Mouse (Mus musculus) heart, embryonic 12.5 days (tissue): ENCODE results near the gene Pla2g2f. TPM values are rescaled to one million over a fixed set of nuclear protein-coding genes. Genes with fewer than 3 reads are reported as not detected.

Source experiments
- ATAC-seq: fragments of 200-750 bp; cut with Nextera tagmentation; 2 replicates; pipeline ENCODE4 v1.8.0; 2017; ENCODE audit warnings: moderate TSS enrichment, moderate library complexity; ENCODE audit not compliant: insufficient number of reproducible peaks, low FRiP score
- H3K27ac ChIP-seq: fragments of 300-500 bp; sonication (generic); 2 replicates; pipeline ENCODE4 v1.5.1; 2016; ENCODE audit warnings: mild to moderate bottlenecking, moderate library complexity; ENCODE audit not compliant: poor library complexity, severe bottlenecking
- H3K27me3 ChIP-seq: fragments of 300-500 bp; sonication (generic); replicated peaks from 2 replicates; pipeline ENCODE4 v1.6.1; 2016; ENCODE audit warnings: mild to moderate bottlenecking, moderate library complexity
- H3K36me3 ChIP-seq: fragments of 300-500 bp; sonication (generic); 2 replicates; pipeline ENCODE4 v1.6.1; 2016; ENCODE audit warnings: mild to moderate bottlenecking, moderate library complexity
- H3K4me1 ChIP-seq: fragments of 300-500 bp; sonication (generic); replicated peaks from 2 replicates; pipeline ENCODE4 v1.6.1; 2016; ENCODE audit warnings: mild to moderate bottlenecking
- H3K4me2 ChIP-seq: fragments of 300-500 bp; sonication (generic); 2 replicates; pipeline ENCODE4 v1.6.1; 2016; ENCODE audit warnings: mild to moderate bottlenecking, moderate library complexity
- H3K4me3 ChIP-seq: fragments of 300-500 bp; sonication (generic); 2 replicates; pipeline ENCODE4 v1.5.1; 2016; ENCODE audit warnings: mild to moderate bottlenecking
- H3K9ac ChIP-seq: fragments of 300-500 bp; sonication (generic); 2 replicates; pipeline ENCODE4 v1.6.1; 2016; ENCODE audit warnings: mild to moderate bottlenecking, moderate library complexity
- H3K9me3 ChIP-seq: fragments of 300-500 bp; sonication (generic); replicated peaks from 2 replicates; pipeline ENCODE4 v1.6.1; 2016; ENCODE audit warnings: mild to moderate bottlenecking, moderate library complexity
- WGBS: fragments of 180-500 bp; shearing (Covaris S2); methylation state at CpG from one replicate; pipeline ENCODE4 v1.1.7; 2016; 5-methylcytosine and 5-hydroxymethylcytosine counted together
- polyA plus RNA-seq: library from polyadenylated mRNA; unstranded; fragments of >200 nt; fragmentation: Nextera tagmentation; extraction: Ambion mirVana; gene quantifications from 2 replicates; pipeline ENCODE4 v1.2.1, GENCODE M21; 2016

The Pla2g2f gene
- polyA plus RNA-seq, 1 experiment from 2014 or later: not detected

DNA sequence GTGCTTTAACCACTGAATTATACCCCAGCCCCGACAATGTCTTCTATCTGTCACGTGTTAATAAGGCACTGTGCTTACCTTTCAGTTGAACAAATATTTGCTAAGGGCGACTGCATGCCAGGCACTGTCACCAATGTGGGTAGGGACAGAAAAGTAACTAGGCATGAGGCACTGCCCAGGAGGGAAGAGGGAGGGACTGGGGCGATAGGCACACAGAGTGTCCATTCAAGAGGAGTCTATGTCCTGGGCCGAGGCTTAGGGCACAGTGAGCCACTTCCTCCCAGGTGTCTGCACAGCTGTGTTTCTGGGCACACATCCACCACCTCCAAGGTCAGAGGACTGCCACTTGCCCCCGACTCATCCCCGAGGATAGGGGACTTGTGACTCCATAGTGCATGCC is 20.4 kb downstream of the Pla2g2f start, which contains the start of gene Ubxn10:
Gene Ubxn10, minus strand, starts transcription at position 137 of the 400 bp plus-strand sequence.
- WGBS: 61% methylated on average over 7 of the region's 7 CpGs
- ATAC-seq: no peak

DNA sequence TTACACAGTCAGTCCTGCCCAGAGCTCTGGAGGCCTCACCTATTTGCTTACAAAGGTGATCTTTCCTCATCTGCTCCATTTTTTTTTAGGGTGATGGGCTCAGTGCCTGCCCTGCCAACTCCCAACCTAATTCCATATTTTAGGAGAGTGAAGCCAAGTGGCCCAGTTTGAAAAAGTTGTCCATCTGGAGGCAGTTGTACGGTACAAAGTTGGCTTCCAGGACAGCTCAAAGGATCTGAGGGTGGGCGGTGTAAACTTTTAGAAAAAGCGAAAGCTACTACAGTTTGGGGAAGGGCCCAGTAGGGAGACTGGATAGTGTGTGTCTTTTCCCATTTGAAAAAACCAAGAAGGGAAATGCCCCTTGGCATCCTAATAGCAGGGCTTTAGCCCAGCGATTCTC is 22.6 kb downstream of the Pla2g2f start:
- Histone ChIP-seq H3K36me3 (no peaks in the 10 kb centered on the region), H3K27ac (no peak overlapping the region), H3K4me2 (no peak overlapping the region), H3K9ac (no peak overlapping the region), H3K4me1 (0 out of 2 replicates have a peak, but pooled peaks cover 2% of the 10 kb centered on the region), H3K9me3 (no peaks in the 10 kb centered on the region), H3K4me3 (no peak overlapping the region), H3K27me3 (peaks cover 8% of the 10 kb centered on the region; the same call in 1 of the 2 replicates)
- WGBS: 87% methylated on average over 4 of the region's 4 CpGs
- ATAC-seq: no peak

More for the DNA sequence above, 20.4 kb downstream of the Pla2g2f start, which contains the start of gene Ubxn10:
- H3K36me3 ChIP-seq: no peaks in the 10 kb centered on the region
- peaks cover 12% of the 10 kb centered on the region for H3K27me3 ChIP-seq
- no peak within 1 kb of the TSS for H3K9ac ChIP-seq
- H3K27ac ChIP-seq: no peak within 1 kb of the TSS
- H3K4me3 ChIP-seq: no peak within 1 kb of the TSS
- no peaks in the 10 kb centered on the region for H3K4me1 ChIP-seq
- no peaks in the 10 kb centered on the region for H3K9me3 ChIP-seq
- no peak within 1 kb of the TSS for H3K4me2 ChIP-seq

DNA sequence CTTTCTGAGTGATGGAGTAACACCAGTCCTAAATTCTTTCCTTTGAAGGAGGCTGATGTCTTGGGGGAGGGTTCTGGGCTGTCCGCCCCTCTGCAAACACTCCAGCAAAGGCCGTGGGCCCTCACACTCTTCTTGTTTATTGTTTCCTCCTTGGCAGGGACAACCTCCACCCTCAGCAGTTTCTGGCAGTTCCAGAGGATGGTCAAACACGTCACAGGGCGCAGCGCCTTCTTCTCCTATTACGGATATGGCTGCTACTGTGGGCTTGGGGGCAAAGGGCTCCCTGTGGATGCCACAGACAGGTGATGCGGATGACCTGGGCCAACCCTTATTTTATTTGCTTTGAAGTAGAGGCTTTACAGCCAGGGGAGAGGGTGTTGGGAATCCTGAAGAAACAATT is 23.3 kb downstream of the Pla2g2f start:
- Histone ChIP-seq H3K9ac (no peak overlapping the region), H3K4me3 (no peak overlapping the region), H3K4me1 (0 out of 2 replicates have a peak, but pooled peaks cover 2% of the 10 kb centered on the region), H3K27me3 (0 out of 2 replicates have a peak, but pooled peaks cover 2% of the 10 kb centered on the region), H3K27ac (no peak overlapping the region), H3K4me2 (no peak overlapping the region), H3K36me3 (no peaks in the 10 kb centered on the region), H3K9me3 (no peaks in the 10 kb centered on the region)
- WGBS: 72% methylated on average over 7 of the region's 7 CpGs
- no peak for ATAC-seq

DNA sequence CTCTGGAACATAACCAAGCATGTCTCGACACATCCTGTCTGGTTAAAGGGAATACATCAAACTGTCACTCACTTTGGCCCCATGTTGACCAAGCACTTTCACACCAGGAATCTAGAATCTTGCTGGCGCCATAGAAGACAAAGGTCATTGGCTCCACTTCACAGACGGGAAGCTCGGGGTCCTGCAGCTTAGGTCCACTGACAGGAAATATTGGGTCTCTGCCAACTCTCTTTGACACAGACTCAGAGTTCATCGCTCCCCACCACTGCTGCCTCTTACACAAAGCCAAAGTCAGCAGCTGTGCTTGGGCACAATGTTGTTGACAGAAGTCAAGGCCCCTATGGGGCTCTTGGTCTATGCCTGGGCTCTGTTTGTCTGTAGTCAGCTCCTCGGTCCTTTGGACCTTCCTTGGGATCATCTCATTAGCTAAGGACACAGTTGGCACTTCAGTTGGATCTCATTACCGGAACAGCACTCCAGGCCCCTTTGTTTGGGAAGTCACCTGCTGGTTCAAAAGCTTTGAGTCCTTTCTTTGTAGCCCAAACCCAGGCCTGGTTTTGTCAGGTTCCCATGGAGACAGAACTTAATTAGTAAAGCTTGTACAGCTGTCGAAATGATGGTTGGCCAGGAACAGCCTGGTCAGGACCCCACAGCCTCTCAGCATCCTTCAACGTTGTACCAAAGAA is 28.3 kb downstream of the Pla2g2f start:
- Histone ChIP-seq H3K36me3 (no peaks in the 10 kb centered on the region), H3K9ac (no peak overlapping the region), H3K27ac (no peak overlapping the region), H3K4me2 (no peak overlapping the region), H3K27me3 (no peaks in the 10 kb centered on the region), H3K4me3 (no peak overlapping the region), H3K4me1 (peaks cover 24% of the 10 kb centered on the region), H3K9me3 (no peaks in the 10 kb centered on the region)
- ATAC-seq: peak; percentile 79
- 43% methylated on average over 9 of the region's 9 CpGs for WGBS

DNA sequence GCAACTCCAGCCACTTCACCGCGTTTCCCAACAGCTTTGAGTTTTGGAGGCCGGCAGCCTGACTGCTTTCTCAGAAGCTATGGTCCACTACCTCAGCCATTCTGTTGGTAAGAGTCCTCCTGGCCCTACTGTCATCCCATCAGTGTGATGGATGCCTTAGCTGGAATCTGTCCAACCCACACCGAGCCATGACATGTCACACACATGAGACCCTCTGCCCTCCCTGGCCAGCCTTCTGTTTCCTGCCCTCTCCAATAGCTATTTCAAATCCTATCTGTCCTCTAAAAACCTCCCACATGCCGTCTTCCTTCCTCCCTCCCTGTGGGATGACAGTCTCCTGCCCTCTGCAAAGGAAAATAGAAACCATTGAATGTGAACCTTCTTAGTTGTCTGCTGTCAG is 31.7 kb downstream of the Pla2g2f start:
- Histone ChIP-seq H3K27ac (peak overlapping the region; percentile 62), H3K27me3 (0 out of 2 replicates have a peak, but pooled peaks cover 3% of the 10 kb centered on the region), H3K4me1 (peaks cover 38% of the 10 kb centered on the region), H3K9me3 (no peaks in the 10 kb centered on the region), H3K9ac (no peak overlapping the region), H3K4me3 (no peak overlapping the region), H3K36me3 (no peaks in the 10 kb centered on the region), H3K4me2 (no peak overlapping the region)
- 61% methylated on average over 5 of the region's 5 CpGs for WGBS
- ATAC-seq: peak; percentile 37; the same call in 1 of the 2 replicates

DNA sequence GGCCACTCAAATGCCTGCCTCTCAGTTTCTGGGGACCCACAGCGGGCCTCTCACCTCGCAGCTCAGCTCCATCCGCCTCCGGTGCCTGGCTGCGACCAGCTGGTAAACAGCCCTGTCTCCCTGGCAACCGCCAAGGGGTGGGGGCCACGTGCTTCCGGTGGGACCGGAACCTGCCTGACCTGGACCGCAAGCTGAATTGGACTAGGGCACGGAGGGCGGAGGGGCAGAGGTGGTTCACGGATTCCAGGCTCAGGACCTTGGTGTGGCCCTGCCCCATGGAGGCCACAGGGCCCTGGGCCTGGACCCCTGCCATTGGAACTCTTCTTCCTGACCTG is 32.3 kb downstream of the Pla2g2f start:
- H3K4me1 ChIP-seq: peaks cover 36% of the 10 kb centered on the region
- peak overlapping the region; percentile 61 for H3K4me2 ChIP-seq
- no peaks in the 10 kb centered on the region for H3K36me3 ChIP-seq
- no peak overlapping the region for H3K9ac ChIP-seq
- H3K27ac ChIP-seq: peak overlapping the region; percentile 62
- 0 out of 2 replicates have a peak, but pooled peaks cover 8% of the 10 kb centered on the region for H3K27me3 ChIP-seq
- peak; percentile 52; the same call in 1 of the 2 replicates for ATAC-seq
- H3K9me3 ChIP-seq: no peaks in the 10 kb centered on the region
- 8% methylated on average over 13 of the region's 13 CpGs for WGBS
- H3K4me3 ChIP-seq: peak overlapping the region; percentile 13

DNA sequence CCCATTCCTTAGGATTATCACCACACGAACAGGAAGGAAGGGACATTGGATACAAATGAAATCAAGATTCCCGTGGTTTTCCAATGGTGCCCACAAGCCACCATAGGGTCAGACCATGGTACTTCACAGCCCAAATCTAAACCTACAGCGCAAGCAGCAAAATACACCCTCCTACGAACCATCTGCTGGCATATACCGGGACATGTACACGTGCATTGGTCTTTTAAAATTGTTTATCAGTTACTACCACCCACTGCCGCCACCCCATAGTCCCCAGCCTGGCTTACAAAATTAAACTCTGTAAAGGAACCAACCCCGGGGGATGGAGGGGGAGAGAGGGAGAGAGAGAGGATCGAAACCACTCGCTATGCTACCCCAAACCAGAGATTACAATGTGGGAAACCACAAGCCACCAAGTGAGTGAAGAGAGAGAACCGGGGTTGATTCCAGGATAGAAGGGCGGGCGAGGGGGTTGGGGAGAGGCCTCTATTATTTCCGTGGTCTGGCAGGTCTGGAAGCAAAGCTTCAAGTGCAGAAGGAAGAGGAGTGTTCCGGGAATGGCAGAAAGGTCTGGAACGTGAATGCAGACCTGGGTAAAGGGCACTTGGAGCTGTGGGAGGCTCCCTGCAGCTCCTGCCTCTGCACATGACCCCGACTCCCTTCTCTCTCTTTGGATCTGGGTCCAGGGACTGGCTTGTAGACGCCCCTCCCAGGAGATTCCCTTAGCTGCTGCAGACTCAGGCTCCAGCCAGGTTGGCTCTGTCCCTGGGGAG is 32.9 kb downstream of the Pla2g2f start, which contains the start of gene Pla2g2c:
Gene Pla2g2c, plus strand, starts transcription at position 439 of the 773 bp plus-strand sequence.
- 38% methylated on average over 18 of the region's 18 CpGs for WGBS
- no peaks in the 10 kb centered on the region for H3K9me3 ChIP-seq
- ATAC-seq: no peak
- no peaks in the 10 kb centered on the region for H3K36me3 ChIP-seq
- peak within 1 kb of the TSS; percentile 62 for H3K27ac ChIP-seq
- no peak within 1 kb of the TSS for H3K9ac ChIP-seq
- peak within 1 kb of the TSS; percentile 13 for H3K4me3 ChIP-seq
- peaks cover 36% of the 10 kb centered on the region for H3K4me1 ChIP-seq
- H3K4me2 ChIP-seq: peak within 1 kb of the TSS; percentile 61
- H3K27me3 ChIP-seq: 0 out of 2 replicates have a peak, but pooled peaks cover 11% of the 10 kb centered on the region

DNA sequence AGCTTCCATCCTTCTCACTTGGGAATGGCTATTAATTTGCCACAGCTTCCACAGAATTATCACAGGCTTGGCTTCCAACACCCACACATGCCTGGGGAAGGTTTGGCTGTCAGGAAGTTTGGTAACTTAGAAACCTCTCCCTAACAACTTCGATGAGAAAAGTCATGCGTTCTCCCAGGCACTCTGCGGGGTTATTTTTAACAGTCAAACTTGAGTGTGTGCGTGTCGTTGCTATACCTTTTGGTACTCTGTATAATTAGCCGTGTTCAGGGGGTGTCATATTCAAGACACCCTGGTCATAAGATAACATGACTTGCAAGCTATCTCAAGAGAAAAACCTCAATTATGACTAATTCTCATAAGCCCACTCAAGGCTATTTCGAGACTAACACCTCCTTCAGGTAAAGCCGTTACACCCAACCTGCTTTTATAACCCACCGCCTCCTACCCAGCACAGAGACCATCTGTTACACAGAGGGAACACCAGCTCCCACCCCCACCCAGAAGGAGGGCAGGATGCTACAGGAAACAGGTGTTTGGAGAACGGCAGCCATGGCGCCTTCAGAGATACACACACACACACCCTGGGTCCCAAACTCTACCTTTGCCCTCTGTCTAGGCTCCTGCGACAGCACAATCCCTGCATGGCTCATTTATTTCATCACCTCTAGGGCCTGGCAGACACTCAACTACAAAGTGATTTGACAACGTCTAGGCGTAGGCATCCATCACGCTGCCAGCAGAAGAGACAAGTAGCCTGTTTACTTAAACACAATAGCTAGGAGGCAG is 33.7 kb downstream of the Pla2g2f start:
- 37% methylated on average over 15 of the region's 15 CpGs for WGBS

DNA sequence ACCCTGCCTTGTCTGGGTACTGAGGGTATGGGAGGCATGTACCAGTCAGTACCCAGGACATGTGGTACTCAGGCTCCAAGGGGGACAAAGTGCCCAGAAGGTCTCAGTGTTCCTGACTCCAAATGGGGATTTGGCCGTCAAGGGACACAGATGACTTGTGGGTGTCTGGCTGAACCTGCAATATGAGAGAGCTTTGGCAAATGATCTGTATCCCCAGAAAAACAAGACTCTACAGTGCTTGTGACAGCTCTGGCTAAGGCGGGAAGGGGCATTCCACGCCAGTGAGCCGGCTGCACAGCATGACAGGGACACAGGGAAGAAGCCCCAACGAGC is 38.2 kb downstream of the Pla2g2f start:
- no peak for ATAC-seq
- H3K4me1 ChIP-seq: peaks cover 15% of the 10 kb centered on the region
- H3K27me3 ChIP-seq: 0 out of 2 replicates have a peak, but pooled peaks cover 14% of the 10 kb centered on the region
- WGBS: 68% methylated on average over 5 of the region's 5 CpGs
- no peaks in the 10 kb centered on the region for H3K9me3 ChIP-seq
- no peaks in the 10 kb centered on the region for H3K36me3 ChIP-seq
- no peak overlapping the region for H3K4me2 ChIP-seq
- no peak overlapping the region for H3K4me3 ChIP-seq
- no peak overlapping the region for H3K27ac ChIP-seq
- no peak overlapping the region for H3K9ac ChIP-seq

More for the DNA sequence above, 33.7 kb downstream of the Pla2g2f start:
- Histone ChIP-seq H3K9ac (no peak overlapping the region), H3K4me1 (peaks cover 36% of the 10 kb centered on the region), H3K4me3 (no peak overlapping the region), H3K9me3 (no peaks in the 10 kb centered on the region), H3K4me2 (0 out of 2 replicates have a peak overlapping the region, but pooled peaks have one; percentile 8), H3K27ac (no peak overlapping the region), H3K27me3 (0 out of 2 replicates have a peak, but pooled peaks cover 14% of the 10 kb centered on the region), H3K36me3 (no peaks in the 10 kb centered on the region)
- ATAC-seq: no peak

DNA sequence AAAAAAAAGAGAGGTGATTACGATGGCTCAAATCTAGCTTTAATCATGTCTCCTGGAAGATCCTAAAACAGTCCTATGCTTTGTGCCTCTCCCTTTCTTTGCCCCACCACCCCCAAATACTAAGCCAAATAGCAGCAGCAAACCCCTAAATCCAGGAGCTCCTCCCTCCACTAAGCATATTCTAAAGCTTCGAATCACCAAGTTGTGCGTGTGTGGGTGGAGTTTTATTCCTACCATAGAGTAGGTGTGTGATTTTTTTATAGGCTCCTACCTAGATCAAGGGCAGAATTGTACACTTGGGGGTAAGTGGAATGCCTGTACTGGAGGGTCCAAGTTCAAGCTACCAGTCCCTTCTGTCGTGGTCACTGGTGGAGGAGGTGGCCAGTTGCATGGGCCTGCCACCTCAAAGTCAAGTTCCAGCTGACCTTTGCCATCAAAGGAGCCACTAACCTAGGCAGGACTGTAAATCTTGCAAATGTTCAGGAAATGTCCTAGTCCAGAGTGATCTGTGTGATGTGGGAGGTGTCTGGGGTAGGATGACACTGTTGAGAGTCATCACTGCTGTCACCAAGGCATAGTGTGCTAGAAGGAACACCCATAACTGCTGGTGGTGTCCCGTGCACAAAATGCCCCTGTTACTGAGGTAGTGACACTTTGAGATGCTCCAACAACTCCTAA is 38.7 kb downstream of the Pla2g2f start:
- H3K4me1 ChIP-seq: peaks cover 10% of the 10 kb centered on the region
- H3K27me3 ChIP-seq: 0 out of 2 replicates have a peak, but pooled peaks cover 14% of the 10 kb centered on the region
- no peak overlapping the region for H3K4me3 ChIP-seq
- no peaks in the 10 kb centered on the region for H3K9me3 ChIP-seq
- WGBS: 75% methylated on average over 5 of the region's 5 CpGs
- no peak overlapping the region for H3K4me2 ChIP-seq
- ATAC-seq: no peak
- H3K27ac ChIP-seq: no peak overlapping the region
- H3K36me3 ChIP-seq: no peaks in the 10 kb centered on the region
- H3K9ac ChIP-seq: no peak overlapping the region
